Mouse (Mus musculus) lung, postnatal 0 days (tissue): ENCODE data around the gene Cacna2d2.

Source experiments
- CTCF ChIP-seq: IDR thresholded peaks from 2 replicates; pipeline ENCODE4 v1.5.1; 2016; ENCODE audit warnings: antibody characterized with exemption, mild to moderate bottlenecking
- EP300 ChIP-seq: IDR thresholded peaks from 2 replicates; pipeline ENCODE4 v1.6.1; 2016; ENCODE audit warnings: antibody characterized with exemption, mild to moderate bottlenecking, control low read depth

DNA sequence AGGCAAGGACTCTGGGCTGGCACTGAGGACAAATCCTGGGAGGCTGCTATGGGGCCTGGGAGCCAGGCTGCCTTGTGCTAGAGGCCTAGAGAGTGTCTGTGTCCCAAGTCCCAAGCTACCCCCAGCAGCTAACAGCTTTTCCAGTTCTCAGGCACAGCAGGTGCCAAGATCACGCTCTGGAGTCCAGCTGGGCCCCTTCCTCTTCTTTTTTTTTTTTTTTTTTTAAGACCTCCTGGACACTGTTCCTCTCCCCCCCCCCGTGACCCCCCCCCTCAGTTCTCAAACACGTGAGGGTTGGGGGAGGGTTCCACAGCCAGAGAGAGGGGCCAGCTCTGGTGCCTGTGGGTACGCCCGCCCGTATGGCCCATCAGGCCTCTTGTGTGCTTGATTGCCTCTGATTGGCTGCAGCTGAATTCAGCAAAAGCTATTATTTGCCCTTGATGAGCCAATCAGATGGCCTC, 45.6 kb downstream of the Cacna2d2 start:
- TF ChIP-seq CTCF: no peak
- TF ChIP-seq EP300: no peak
